Comparison of ENCODE assay signal across 20 mouse cellular contexts in genomic region chr8:42157006-42157405, GRCm38 (mm10).
DNase-seq lines count a peak whose midpoint lies in the region; ATAC-seq and TF ChIP-seq lines count a peak whose summit lies in the region.
"Had no signal": no experiment of that assay in that cellular context is flagged by ENCODE, and none has a peak within 500 bp of the region (broad histone marks: within the 10 kb centered on the region; RNA-seq: fewer than 3 reads in every experiment).

No protein-coding gene starts in this region.

- WGBS in kidney, embryonic 15.5 days: 54% methylated on average over 4 of the region's 4 CpGs
- 47% methylated on average over 4 of the region's 4 CpGs for WGBS in kidney, postnatal 0 days

- H3K4me2 ChIP-seq in kidney, embryonic 15.5 days: no peak overlapping the region
- H3K4me2 ChIP-seq in kidney, postnatal 0 days (ENCODE audit: low read length): no peak overlapping the region
- H3K4me2 ChIP-seq: embryonic facial prominence, embryonic 13.5 days; embryonic facial prominence, embryonic 15.5 days; forebrain, embryonic 12.5 days had no signal

- ATAC-seq in kidney, embryonic 15.5 days (replicated peaks; ENCODE audit: low FRiP score): peak; percentile 71
- no peak for ATAC-seq in kidney, postnatal 0 days (replicated peaks; ENCODE audit: low FRiP score, low read depth)
- ATAC-seq: forebrain, embryonic 14.5 days; forebrain, embryonic 16.5 days had no signal

- DNase-seq in kidney, adult 9 months: no peak
- peak; percentile 17 for DNase-seq in kidney, postnatal 0 days (ENCODE audit: low spot score)
- no peak for DNase-seq in kidney, postnatal 4 days
- DNase-seq: adrenal gland, adult 2 months; adrenal gland, postnatal 10 days; adrenal gland, postnatal 25 days; cerebellum, adult 11 months; cerebellum, adult 18-20 months; cerebellum, adult 8-10 months; cerebellum, adult 9-11 months; cerebellum, postnatal 14 days; cerebellum, postnatal 36 days had no signal

- no peaks in the 10 kb centered on the region for H3K36me3 ChIP-seq in kidney, embryonic 15.5 days
- no peaks in the 10 kb centered on the region for H3K36me3 ChIP-seq in kidney, postnatal 0 days (ENCODE audit: insufficient read depth, low read length)
- H3K36me3 ChIP-seq: embryonic facial prominence, embryonic 13.5 days; embryonic facial prominence, embryonic 15.5 days; forebrain, embryonic 10.5 days; forebrain, embryonic 12.5 days had no signal

- no peak overlapping the region for H3K9ac ChIP-seq in kidney, embryonic 15.5 days
- H3K9ac ChIP-seq in kidney, postnatal 0 days (ENCODE audit: low read depth, low read length): no peak overlapping the region
- H3K9ac ChIP-seq: embryonic facial prominence, embryonic 13.5 days; embryonic facial prominence, embryonic 15.5 days; forebrain, embryonic 12.5 days had no signal

- no peak overlapping the region for H3K4me3 ChIP-seq in kidney, embryonic 15.5 days (replicated peaks)
- H3K4me3 ChIP-seq in kidney, postnatal 0 days (replicated peaks; ENCODE audit: low read depth, low read length): no peak overlapping the region
- H3K4me3 ChIP-seq: embryonic facial prominence, embryonic 13.5 days; embryonic facial prominence, embryonic 15.5 days; erythroblast, embryonic 14.5 days; forebrain, embryonic 10.5 days; forebrain, embryonic 12.5 days had no signal

- H3K27ac ChIP-seq in kidney, embryonic 15.5 days: no peak overlapping the region
- H3K27ac ChIP-seq in kidney, postnatal 0 days: no peak overlapping the region
- H3K27ac ChIP-seq: embryonic facial prominence, embryonic 13.5 days; embryonic facial prominence, embryonic 15.5 days; forebrain, embryonic 10.5 days; forebrain, embryonic 12.5 days had no signal

- no peak for TF ChIP-seq CTCF in kidney, postnatal 0 days (IDR thresholded peaks at IDR 0.05; ENCODE audit: low read depth)

- H3K27me3 ChIP-seq in kidney, embryonic 15.5 days: no peaks in the 10 kb centered on the region
- H3K27me3 ChIP-seq in kidney, postnatal 0 days (ENCODE audit: insufficient read depth, low read length): no peaks in the 10 kb centered on the region
- H3K27me3 ChIP-seq: embryonic facial prominence, embryonic 13.5 days; embryonic facial prominence, embryonic 15.5 days; forebrain, embryonic 12.5 days had no signal

- H3K4me1 ChIP-seq in kidney, embryonic 15.5 days: no peaks in the 10 kb centered on the region
- H3K4me1 ChIP-seq in kidney, postnatal 0 days (replicated peaks; ENCODE audit: insufficient read depth, low read length): no peaks in the 10 kb centered on the region
- H3K4me1 ChIP-seq: embryonic facial prominence, embryonic 13.5 days; embryonic facial prominence, embryonic 15.5 days; forebrain, embryonic 10.5 days; forebrain, embryonic 12.5 days had no signal

- no peaks in the 10 kb centered on the region for H3K9me3 ChIP-seq in kidney, embryonic 15.5 days (replicated peaks)
- H3K9me3 ChIP-seq in kidney, postnatal 0 days (replicated peaks; ENCODE audit: low read length): no peaks in the 10 kb centered on the region
- H3K9me3 ChIP-seq: embryonic facial prominence, embryonic 13.5 days; embryonic facial prominence, embryonic 15.5 days; forebrain, embryonic 10.5 days; forebrain, embryonic 12.5 days had no signal
